Mouse (Mus musculus) liver, embryonic 14.5 days (tissue): ENCODE measurements around the gene Mylk. TPM values are rescaled to one million over a fixed set of nuclear protein-coding genes. Genes with fewer than 3 reads are reported as not detected.

Experiments
- ATAC-seq: fragments of 200-750 bp; cut with Nextera tagmentation; 2 replicates; pipeline ENCODE4 v1.8.0; 2017; ENCODE audit warnings: moderate number of reproducible peaks, mild to moderate bottlenecking, moderate library complexity; ENCODE audit not compliant: insufficient read depth
- DNase-seq, 3 experiments: peaks; one replicate each; pipeline ENCODE4 v3.0.0-alpha.2; 2012 to 2013; ENCODE audit warnings: low read depth in 3 of 3, low spot score in 3 of 3
- H3K27ac ChIP-seq: fragments of 300-500 bp; sonication (generic); 2 replicates; pipeline ENCODE4 v1.5.1; 2014; ENCODE audit warnings: moderate library complexity, mild to moderate bottlenecking, control low read depth, inconsistent platforms
- H3K27me3 ChIP-seq: fragments of 300-500 bp; sonication (generic); 2 replicates; pipeline ENCODE4 v1.6.1; 2014; ENCODE audit warnings: mild to moderate bottlenecking, low read length, moderate library complexity; ENCODE audit not compliant: control insufficient read depth, insufficient read depth
- H3K36me3 ChIP-seq: fragments of 300-500 bp; sonication (generic); replicated peaks from 2 replicates; pipeline ENCODE4 v1.6.1; 2014; ENCODE audit warnings: low read depth; ENCODE audit not compliant: control insufficient read depth, insufficient read depth
- H3K4me1 ChIP-seq, 2 experiments: fragments of 200-500 bp in 1 of 2; fragments of 300-500 bp in 1 of 2; sonication (generic) in 1 of 2; replicated peaks; 2 replicates each; pipeline ENCODE4 v1.6.1; 2012 to 2014; ENCODE audit warnings: antibody characterized with exemption in 1 of 2, inconsistent platforms in 1 of 2, low read length in 1 of 2; ENCODE audit not compliant: control insufficient read depth in 2 of 2, insufficient read depth in 2 of 2
- H3K4me2 ChIP-seq: fragments of 300-500 bp; sonication (generic); 2 replicates; pipeline ENCODE4 v1.6.1; 2014; ENCODE audit warnings: low read depth, mild to moderate bottlenecking, control low read depth, moderate library complexity
- H3K4me3 ChIP-seq, 2 experiments: fragments of 200-500 bp in 1 of 2; fragments of 300-500 bp in 1 of 2; sonication (generic) in 1 of 2; 2 replicates each; pipeline ENCODE4 v1.5.1; 2012 to 2014; ENCODE audit warnings: low read depth in 2 of 2, low read length in 2 of 2, mild to moderate bottlenecking in 2 of 2, control low read depth in 1 of 2, inconsistent platforms in 1 of 2, moderate library complexity in 1 of 2; ENCODE audit not compliant: insufficient read depth in 1 of 2
- H3K9ac ChIP-seq: fragments of 300-500 bp; sonication (generic); replicated peaks from 2 replicates; pipeline ENCODE4 v1.6.1; 2014; ENCODE audit warnings: mild to moderate bottlenecking, control low read depth, moderate library complexity
- H3K9me3 ChIP-seq: fragments of 300-500 bp; sonication (generic); 2 replicates; pipeline ENCODE4 v1.6.1; 2016; ENCODE audit warnings: low read length, mixed read lengths; ENCODE audit not compliant: control insufficient read depth
- CTCF ChIP-seq: IDR thresholded peaks from 2 replicates; pipeline ENCODE4 v1.5.1; 2016; ENCODE audit warnings: antibody characterized with exemption, low read depth, control low read depth
- EP300 ChIP-seq: IDR thresholded peaks from 2 replicates; pipeline ENCODE4 v1.6.1; 2016; ENCODE audit warnings: antibody characterized with exemption, low read depth
- WGBS: fragments of 180-500 bp; shearing (Covaris S2); extraction: QIAGEN DNeasy Blood & Tissue Kit; methylation state at CpG from one replicate; pipeline ENCODE4 v1.1.7; 2014; ENCODE audit not compliant: insufficient replicate concordance; 5-methylcytosine and 5-hydroxymethylcytosine counted together
- polyA plus RNA-seq, 2 experiments: library from polyadenylated mRNA; depleted of rRNA in 1 of 2; stranded (reverse) in 1 of 2; unstranded in 1 of 2; fragments of >200 nt; fragmentation: Nextera tagmentation in 1 of 2; extraction: Ambion mirVana in 1 of 2; gene quantifications; 2 replicates each; pipeline versions ENCODE4 v1.2.1 to v1.2.3; 2012 to 2014

The Mylk gene
- polyA plus RNA-seq, 2 experiments = 4.4 to 5.4 TPM

- H3K36me3 ChIP-seq = no peaks in the 10 kb centered on the region
- WGBS = 20% methylated on average over 4 of the region's 4 CpGs
- H3K4me2 ChIP-seq = no peak overlapping the region
- no peak overlapping the region for H3K27ac ChIP-seq
- no peaks in the 10 kb centered on the region for H3K27me3 ChIP-seq
- no peak overlapping the region for H3K9ac ChIP-seq
- TF ChIP-seq EP300 (no peak), CTCF (no peak)
- ATAC-seq (no peak), DNase-seq (no peak)
- no peaks in the 10 kb centered on the region for H3K4me1 ChIP-seq
- H3K4me3 ChIP-seq = no peak overlapping the region
- no peaks in the 10 kb centered on the region for H3K9me3 ChIP-seq
Measured at GRCm38 (mm10) chr16:34865373-34865772, 120.4 kb downstream of the Mylk start.

DNA sequence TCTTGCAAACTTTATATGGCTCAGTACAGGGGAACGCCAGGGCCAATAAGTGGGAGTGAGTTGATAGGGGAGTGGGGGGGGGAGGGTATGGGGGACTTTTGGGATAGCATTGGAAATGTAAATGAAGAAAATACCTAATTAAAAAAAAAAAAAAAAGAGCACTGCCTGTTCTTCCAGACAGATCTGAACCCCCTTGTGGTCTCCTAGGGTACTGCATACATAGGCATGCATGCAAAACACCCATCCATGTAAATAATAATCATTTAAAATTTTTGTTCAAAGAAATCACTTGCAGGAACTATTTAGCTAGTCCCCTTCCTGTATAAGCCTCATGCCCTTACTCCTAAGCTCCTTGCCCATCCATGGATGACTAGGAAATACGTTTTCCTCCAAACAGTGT is 122.2 kb downstream of the Mylk start:
- H3K27ac ChIP-seq = no peak overlapping the region
- no peaks in the 10 kb centered on the region for H3K9me3 ChIP-seq
- DNase-seq (no peak), ATAC-seq (no peak)
- 67% methylated on average over 2 of the region's 2 CpGs for WGBS
- no peaks in the 10 kb centered on the region for H3K36me3 ChIP-seq
- no peak overlapping the region for H3K9ac ChIP-seq
- no peaks in the 10 kb centered on the region for H3K27me3 ChIP-seq
- no peaks in the 10 kb centered on the region for H3K4me1 ChIP-seq
- no peak overlapping the region for H3K4me3 ChIP-seq
- H3K4me2 ChIP-seq = no peak overlapping the region
- TF ChIP-seq EP300 (no peak), CTCF (peak; percentile 44; the same call in 1 of the 2 replicates)

GRCm38 (mm10) chr16:34880031-34880778 is 135.2 kb downstream of the Mylk start:
- Histone ChIP-seq H3K4me1 (peaks cover 0 to 3% of the 10 kb centered on the region in 2 experiments; a peak in 1 of 4 replicates), H3K9ac (no peak overlapping the region), H3K4me3 (no peak overlapping the region), H3K9me3 (no peaks in the 10 kb centered on the region), H3K4me2 (no peak overlapping the region), H3K36me3 (no peaks in the 10 kb centered on the region), H3K27me3 (no peaks in the 10 kb centered on the region), H3K27ac (no peak overlapping the region)
- DNase-seq (no peak), ATAC-seq (no peak)
- 60% methylated on average over 18 of the region's 18 CpGs for WGBS
- no peak for TF ChIP-seq CTCF
- no peak for TF ChIP-seq EP300

GRCm38 (mm10) chr16:34880815-34881214 is 135.8 kb downstream of the Mylk start:
- H3K4me2 ChIP-seq = no peak overlapping the region
- no peaks in the 10 kb centered on the region for H3K27me3 ChIP-seq
- no peak overlapping the region for H3K9ac ChIP-seq
- no peaks in the 10 kb centered on the region for H3K9me3 ChIP-seq
- 25% methylated on average over 4 of the region's 4 CpGs for whole genome bisulfite sequencing
- TF ChIP-seq EP300 = no peak
- no peak for TF ChIP-seq CTCF
- no peak overlapping the region for H3K4me3 ChIP-seq
- no peak overlapping the region for H3K27ac ChIP-seq
- DNase-seq (no peak), ATAC-seq (no peak)
- H3K36me3 ChIP-seq = no peaks in the 10 kb centered on the region
- H3K4me1 ChIP-seq = peaks cover 0 to 3% of the 10 kb centered on the region in 2 experiments; a peak in 1 of 4 replicates

- Histone ChIP-seq H3K27ac (no peak overlapping the region), H3K9me3 (no peaks in the 10 kb centered on the region), H3K27me3 (no peaks in the 10 kb centered on the region), H3K36me3 (no peaks in the 10 kb centered on the region), H3K9ac (no peak overlapping the region), H3K4me3 (no peak overlapping the region), H3K4me2 (no peak overlapping the region), H3K4me1 (no peaks in the 10 kb centered on the region)
- peak in 1 of 3 experiments; percentile 24 for DNase-seq
- no peak for TF ChIP-seq EP300
- TF ChIP-seq CTCF = no peak
- 52% methylated on average over 1 of the region's 1 CpGs for WGBS
- peak; percentile 53; the same call in 1 of the 2 replicates for ATAC-seq
Measured at GRCm38 (mm10) chr16:34887037-34887436, 142.0 kb downstream of the Mylk start.
